Mouse (Mus musculus) bone marrow macrophage, adult 2 months (primary cell): ENCODE measurements at regions not wholly inside any gene's neighbourhood (a gene's known extent, or its start where the extent isn't known, plus 50 kb on each side); places are given as distances from the start of the nearest gene placed in this dataset.

Experiments used
- H3K27ac ChIP-seq: 2 replicates; pipeline ENCODE4 v1.5.1; 2012; ENCODE audit warnings: low read depth, low read length; ENCODE audit not compliant: insufficient read depth
- H3K4me1 ChIP-seq: 2 replicates; pipeline ENCODE4 v1.6.1; 2012; ENCODE audit warnings: low read length; ENCODE audit not compliant: control insufficient read depth, insufficient read depth
- H3K4me3 ChIP-seq: 2 replicates; pipeline ENCODE4 v1.5.1; 2012; ENCODE audit warnings: mild to moderate bottlenecking, low read length, moderate library complexity; ENCODE audit not compliant: insufficient read depth
- CTCF ChIP-seq: IDR thresholded peaks from 2 replicates; pipeline ENCODE4 v1.5.1; 2012; ENCODE audit warnings: low read depth, mild to moderate bottlenecking, low read length, moderate library complexity
- POLR2A ChIP-seq: IDR thresholded peaks from 2 replicates; pipeline ENCODE4 v1.6.1; 2012; ENCODE audit warnings: mild to moderate bottlenecking, low read depth, low read length, borderline replicate concordance

- no peak for TF ChIP-seq CTCF
- TF ChIP-seq POLR2A = no peak
- H3K27ac ChIP-seq = no peak overlapping the region
Observed at GRCm38 (mm10) chr14:46668275-46668674, 92.1 kb upstream of the Cdkn3 start.

GRCm38 (mm10) chr14:46664305-46664704 is 96.0 kb upstream of the Cdkn3 start:
- no peaks in the 10 kb centered on the region for H3K4me1 ChIP-seq
- H3K27ac ChIP-seq = no peak overlapping the region
- TF ChIP-seq CTCF = no peak
- no peak for TF ChIP-seq POLR2A
- H3K4me3 ChIP-seq = no peak overlapping the region

More at GRCm38 (mm10) chr14:46668275-46668674, 92.1 kb upstream of the Cdkn3 start:
- Histone ChIP-seq H3K4me3 (no peak overlapping the region), H3K4me1 (no peaks in the 10 kb centered on the region)

- Histone ChIP-seq H3K4me3 (no peak overlapping the region), H3K4me1 (no peaks in the 10 kb centered on the region), H3K27ac (no peak overlapping the region)
- TF ChIP-seq CTCF = no peak
- TF ChIP-seq POLR2A = no peak
Observed at GRCm38 (mm10) chr14:46663529-46663928, 96.8 kb upstream of the Cdkn3 start.

GRCm38 (mm10) chr14:46661792-46662545 is 98.4 kb upstream of the Cdkn3 start:
- Histone ChIP-seq H3K27ac (no peak overlapping the region), H3K4me1 (no peaks in the 10 kb centered on the region), H3K4me3 (no peak overlapping the region)
- TF ChIP-seq POLR2A (no peak), CTCF (no peak)

- Histone ChIP-seq H3K4me1 (no peaks in the 10 kb centered on the region), H3K4me3 (no peak overlapping the region), H3K27ac (no peak overlapping the region)
- TF ChIP-seq POLR2A = no peak
- TF ChIP-seq CTCF = no peak
Observed at GRCm38 (mm10) chr14:46661118-46661791, 99.1 kb upstream of the Cdkn3 start.

GRCm38 (mm10) chr14:46659365-46659764 is 101.0 kb upstream of the Cdkn3 start:
- no peaks in the 10 kb centered on the region for H3K4me1 ChIP-seq
- H3K4me3 ChIP-seq = no peak overlapping the region
- no peak overlapping the region for H3K27ac ChIP-seq
- TF ChIP-seq POLR2A (no peak), CTCF (no peak)

- TF ChIP-seq POLR2A (no peak), CTCF (no peak)
- Histone ChIP-seq H3K4me1 (no peaks in the 10 kb centered on the region), H3K27ac (no peak overlapping the region), H3K4me3 (no peak overlapping the region)
Observed at GRCm38 (mm10) chr14:46656249-46656648, 104.1 kb upstream of the Cdkn3 start.

- Histone ChIP-seq H3K4me3 (no peak overlapping the region), H3K27ac (no peak overlapping the region), H3K4me1 (no peaks in the 10 kb centered on the region)
- TF ChIP-seq POLR2A (no peak), CTCF (no peak)
Observed at GRCm38 (mm10) chr14:46647319-46647974, 112.9 kb upstream of the Cdkn3 start.

- Histone ChIP-seq H3K4me3 (no peak overlapping the region), H3K4me1 (no peaks in the 10 kb centered on the region), H3K27ac (no peak overlapping the region)
- TF ChIP-seq POLR2A = no peak
- TF ChIP-seq CTCF = no peak
Observed at GRCm38 (mm10) chr14:46646673-46647318, 113.5 kb upstream of the Cdkn3 start.
